Mouse (Mus musculus) gastrocnemius, postnatal 10 days (tissue): ENCODE measurements around the gene Atp1a2. TPM values are rescaled to one million over a fixed set of nuclear protein-coding genes. Genes with fewer than 3 reads are reported as not detected.

Source experiments
- DNase-seq: peaks from one replicate; pipeline ENCODE4 v3.0.0; 2021; ENCODE audit warnings: mixed read lengths
- total RNA-seq, 2 experiments: library from RNA; stranded (reverse); gene quantifications; 2 replicates each; pipeline ENCODE4 v1.2.3; 2021

Gene Atp1a2
- total RNA-seq, 2 experiments from 2014 or later: 695 to 761 TPM

DNA sequence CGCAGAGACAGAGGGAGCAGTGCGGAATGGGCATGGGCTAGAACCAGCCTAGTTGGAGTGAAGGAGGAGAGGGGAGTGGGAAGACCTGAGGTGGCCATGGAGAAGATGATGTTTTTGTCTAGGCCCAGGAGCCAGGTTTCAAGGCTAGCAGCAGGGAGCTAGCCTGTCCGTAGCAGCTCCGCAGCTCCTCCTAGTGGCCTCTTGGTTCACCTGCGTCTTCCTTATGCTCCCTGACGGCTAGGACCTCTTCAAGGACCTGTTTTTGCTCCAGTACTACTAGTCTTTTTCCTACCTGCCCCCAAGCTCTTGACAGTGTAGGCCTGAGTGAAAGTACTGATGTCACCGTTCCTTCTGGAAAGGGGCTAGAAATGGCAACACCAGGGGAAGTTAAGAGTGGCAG lies 26.9 kb upstream of the Atp1a2 start:
- peak; percentile 81 for DNase-seq

DNA sequence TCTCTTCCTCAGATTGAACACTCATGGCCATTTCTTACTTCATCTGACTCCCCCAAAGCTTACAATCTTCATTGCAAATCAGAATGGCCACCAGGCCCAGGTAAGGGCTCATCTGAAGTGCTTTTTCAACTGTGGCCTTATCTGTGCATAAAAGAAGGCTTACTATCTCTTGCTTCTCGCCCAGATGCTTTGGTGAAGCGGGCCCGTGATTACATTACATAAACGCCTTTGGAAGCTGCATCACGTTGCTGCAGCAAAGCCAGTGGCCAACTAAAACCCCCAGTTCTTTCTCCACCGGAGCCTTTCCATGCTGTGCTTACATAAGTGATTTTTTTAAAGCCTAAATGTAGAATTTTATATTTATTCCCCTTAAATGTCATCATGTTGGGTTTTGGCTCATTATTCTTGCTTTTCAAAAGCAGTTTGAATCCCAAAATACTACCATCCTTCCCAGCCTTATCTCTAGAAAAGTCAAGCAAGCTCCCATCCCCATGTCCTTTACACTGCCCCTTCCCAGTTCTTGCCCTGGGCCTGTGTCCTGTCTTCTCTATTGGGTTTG lies 26.0 kb upstream of the Atp1a2 start:
- no peak for DNase-seq

DNA sequence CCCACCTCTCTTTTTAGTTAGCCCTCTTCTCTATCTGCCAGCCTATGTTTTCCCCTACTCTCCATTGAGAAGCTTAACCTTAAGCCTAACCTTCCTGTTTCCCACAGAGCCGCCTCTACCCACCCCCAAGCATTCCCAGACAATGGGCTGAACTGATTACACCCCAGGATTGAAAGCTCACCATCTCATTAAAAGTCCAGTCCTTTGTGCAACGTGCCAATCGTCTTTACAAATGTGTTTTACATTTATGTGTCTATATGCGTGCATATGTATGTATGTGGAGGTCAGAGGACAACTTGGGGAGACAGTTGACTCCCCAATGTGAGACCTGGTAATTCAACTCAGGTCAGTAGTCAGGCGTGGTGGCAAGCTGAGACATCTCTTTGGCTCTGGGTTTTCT lies 25.4 kb upstream of the Atp1a2 start:
- DNase-seq: no peak

DNA sequence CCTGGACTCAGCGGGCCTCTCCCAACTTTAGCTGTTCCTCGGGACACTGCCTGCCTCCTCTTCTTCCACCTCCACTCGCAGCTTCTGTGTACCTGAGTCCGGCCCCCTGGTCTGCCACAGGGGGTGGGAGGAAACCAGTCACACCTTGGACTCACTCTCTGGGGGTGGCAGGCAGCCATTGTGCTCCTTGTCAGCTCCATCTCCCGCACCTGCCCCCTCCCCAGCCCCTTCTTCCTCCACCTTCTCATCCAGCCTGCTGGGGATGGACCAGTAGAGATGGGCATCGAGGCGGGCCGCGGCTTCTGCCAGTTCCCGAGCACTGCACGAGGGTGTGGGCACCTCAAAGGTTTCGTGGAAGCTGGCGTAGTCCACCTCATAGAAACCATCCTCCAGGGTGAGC lies 24.9 kb upstream of the Atp1a2 start:
- DNase-seq: peak; percentile 11

DNA sequence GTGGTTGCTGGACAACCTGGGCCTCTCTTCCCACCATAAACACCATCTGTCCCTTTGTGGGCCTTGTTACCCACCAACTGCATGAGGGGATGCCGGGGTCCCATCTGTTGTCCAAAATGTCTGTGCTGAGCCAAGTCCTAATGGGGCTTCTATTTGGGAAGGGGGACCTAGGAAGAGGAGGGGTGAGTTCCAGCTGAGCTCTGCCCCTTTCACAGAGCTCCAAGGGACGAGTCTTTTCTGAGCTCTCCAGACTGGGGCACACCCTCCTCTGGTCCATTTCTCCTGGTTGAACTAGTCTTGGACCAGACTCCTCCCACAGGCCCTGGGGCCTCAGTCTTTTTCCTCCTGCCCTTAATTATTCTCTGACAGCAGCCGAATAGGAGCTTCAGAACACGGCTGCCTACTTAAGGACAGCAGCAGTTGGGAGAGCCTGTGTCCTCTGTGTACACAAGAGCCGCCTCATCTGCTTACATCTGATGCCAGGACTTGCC lies 22.1 kb upstream of the Atp1a2 start:
- peak; percentile 7 for DNase-seq

DNA sequence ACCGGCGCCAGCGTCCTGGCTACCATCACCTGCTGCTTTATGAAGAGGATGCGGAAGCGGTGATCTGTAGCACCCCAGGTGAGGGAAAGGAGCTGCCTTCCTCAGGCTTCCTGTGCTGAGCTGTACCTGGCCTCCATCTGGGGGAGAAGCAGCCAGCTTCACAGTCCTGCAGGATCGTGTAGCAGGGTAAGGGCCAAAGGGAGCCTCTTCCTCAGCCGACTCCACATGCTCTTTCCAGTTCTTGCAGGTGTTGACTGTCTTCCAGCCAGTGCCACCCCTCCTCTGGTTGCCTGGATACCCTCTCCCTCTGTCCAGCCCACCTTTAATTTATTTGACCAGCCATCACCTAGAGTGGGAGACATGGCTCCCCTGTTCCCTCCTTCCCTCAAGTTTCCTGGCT lies 21.5 kb upstream of the Atp1a2 start:
- no peak for DNase-seq

DNA sequence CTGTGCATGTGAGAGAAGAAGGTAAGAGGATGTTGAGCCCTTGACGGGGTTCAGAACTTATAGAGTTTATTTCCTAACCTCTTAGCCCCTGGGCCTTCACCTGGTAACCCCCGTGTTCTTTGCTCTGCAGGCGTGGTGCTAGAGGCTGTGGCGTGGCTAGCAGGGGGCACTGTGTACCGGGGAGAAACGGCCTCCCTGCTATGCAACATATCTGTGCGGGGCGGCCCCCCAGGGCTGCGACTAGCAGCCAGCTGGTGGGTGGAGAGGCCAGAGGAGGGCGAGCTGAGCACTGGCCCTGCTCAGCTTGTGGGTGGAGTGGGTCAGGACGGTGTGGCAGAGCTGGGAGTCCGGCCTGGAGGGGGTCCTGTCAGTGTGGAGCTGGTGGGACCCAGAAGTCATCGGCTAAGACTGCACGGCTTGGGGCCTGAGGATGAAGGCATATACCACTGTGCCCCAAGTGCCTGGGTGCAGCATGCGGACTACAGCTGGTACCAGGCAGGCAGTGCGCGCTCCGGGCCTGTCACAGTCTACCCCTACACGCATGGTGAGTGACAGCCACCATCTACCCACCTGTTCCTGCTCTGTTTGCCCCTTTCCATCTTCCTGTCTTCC lies 20.7 kb upstream of the Atp1a2 start:
- peak; percentile 10 for DNase-seq

DNA sequence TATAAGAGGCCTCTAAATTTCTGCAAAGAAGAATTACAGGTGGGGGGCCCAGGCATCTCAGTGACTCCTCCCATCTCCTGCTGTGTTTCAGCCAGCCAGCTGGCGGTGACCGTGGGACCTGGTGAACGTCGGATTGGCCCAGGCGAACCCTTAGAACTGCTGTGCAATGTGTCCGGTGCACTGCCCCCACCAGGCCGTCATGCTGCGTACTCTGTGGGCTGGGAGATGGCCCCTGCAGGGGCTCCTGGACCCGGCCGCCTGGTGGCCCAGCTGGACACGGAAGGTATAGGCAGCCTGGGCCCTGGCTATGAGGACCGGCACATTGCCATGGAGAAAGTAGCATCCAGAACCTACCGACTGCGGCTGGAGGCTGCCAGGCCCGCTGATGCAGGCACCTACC lies 20.1 kb upstream of the Atp1a2 start:
- DNase-seq: no peak

DNA sequence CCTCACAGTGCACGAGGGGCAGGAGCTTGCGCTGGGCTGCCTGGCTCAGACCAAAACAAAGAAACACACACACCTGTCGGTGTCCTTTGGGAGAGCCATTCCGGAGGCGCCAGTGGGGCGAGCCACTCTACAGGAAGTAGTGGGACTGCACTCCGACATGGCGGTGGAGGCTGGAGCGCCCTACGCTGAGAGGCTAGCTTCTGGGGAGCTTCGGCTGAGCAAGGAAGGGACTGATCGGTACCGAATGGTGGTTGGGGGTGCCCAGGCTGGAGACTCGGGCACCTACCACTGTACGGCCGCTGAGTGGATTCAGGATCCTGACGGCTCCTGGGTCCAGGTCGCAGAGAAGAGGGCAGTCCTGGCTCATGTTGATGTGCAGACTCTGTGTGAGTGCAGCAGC lies 19.6 kb upstream of the Atp1a2 start:
- no peak for DNase-seq

DNA sequence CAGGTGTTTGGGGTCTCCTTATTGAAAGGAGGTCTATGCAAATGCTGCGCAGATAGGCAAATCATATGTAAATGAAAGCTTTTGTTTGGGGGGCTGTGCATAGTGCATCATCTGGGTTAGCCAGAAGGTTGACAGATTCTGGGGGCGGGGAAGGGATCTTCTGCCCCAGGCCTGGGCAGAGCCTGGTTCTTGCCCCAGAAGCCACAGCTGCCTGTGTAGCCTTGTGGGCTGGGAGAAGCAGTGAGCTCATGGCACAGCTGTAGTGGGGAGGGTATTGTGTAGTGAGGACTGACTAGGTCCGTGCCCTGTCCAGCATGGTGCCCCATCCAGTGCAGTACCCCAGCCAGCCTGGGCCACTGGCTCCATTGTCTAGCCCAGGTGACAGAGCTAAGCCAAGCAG lies 17.0 kb upstream of the Atp1a2 start:
- DNase-seq: no peak

DNA sequence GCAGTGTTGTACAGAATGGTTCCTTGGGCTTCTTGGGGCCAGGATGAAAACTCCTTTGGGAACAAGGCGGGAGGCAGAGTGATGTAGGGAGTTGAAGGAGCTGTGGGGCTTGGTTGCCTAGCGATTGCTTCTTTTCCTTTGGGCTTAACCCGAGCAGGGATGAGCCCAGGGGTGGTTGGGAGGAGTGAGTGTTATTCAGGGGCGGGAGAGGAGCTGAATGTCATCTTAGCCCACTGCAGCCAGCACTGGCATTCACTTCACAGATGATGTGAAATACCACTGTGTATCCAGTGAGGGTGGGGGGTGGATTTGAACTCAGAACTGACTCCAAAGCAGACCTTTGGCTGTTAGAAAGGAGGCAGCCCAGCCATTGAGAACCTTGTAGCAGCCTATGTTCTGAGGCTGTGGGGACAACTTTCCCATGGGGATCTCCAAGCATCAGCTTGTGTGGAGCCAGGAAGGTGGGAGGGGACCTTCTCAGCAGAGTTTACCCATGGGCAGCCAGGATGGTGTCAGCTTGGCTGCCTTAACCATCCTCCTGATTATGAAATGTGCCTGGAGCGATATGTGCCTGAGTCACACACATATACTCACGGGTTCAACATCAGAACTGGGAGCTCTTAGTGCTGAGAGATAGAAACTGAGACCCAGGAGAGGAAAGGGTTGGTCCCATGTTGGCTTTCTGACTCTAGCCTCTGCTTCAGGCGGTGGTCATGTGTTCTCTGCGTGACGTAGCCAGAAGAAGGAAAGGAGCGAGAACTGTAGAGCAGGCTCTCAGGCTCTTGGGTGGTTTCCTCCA lies 15.9 kb upstream of the Atp1a2 start:
- DNase-seq: no peak

DNA sequence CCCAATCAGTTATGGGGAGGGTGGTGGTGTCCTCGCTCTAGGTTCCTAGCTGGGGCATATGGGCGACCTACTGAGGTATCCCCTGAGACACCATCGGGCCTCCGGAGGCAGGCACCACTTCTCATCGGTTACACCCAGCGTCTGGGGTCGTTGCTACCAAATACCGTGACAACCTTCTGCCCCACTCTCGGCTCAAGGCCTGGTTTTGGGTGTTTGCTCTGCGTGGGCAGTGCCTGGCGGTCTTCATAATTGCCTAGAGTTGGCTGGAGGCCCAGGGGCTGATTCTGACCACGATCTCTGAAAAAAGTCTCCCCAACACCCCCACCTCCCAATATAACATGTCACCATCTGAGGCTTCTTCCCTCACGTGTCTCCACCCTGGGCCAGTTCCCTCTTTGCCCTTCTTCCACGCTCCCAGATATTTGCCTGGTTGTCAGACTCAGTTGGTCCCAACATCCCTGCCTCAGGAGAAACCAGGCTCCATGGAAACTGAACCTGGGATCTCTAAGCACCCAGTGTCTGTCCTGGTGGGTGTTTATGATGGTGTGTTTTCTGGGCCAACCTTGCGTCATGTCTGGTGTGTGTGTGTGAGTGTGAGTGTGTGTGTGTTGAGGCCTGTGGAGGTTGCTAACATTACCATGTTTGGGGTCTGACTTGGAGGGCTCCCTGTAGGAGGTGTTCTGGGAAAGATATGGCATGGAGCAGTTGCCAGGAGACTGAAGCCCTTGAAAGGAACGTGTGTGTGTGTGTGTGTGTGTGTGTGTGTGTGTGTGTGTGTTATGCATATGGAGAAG lies 15.1 kb upstream of the Atp1a2 start:
- no peak for DNase-seq

DNA sequence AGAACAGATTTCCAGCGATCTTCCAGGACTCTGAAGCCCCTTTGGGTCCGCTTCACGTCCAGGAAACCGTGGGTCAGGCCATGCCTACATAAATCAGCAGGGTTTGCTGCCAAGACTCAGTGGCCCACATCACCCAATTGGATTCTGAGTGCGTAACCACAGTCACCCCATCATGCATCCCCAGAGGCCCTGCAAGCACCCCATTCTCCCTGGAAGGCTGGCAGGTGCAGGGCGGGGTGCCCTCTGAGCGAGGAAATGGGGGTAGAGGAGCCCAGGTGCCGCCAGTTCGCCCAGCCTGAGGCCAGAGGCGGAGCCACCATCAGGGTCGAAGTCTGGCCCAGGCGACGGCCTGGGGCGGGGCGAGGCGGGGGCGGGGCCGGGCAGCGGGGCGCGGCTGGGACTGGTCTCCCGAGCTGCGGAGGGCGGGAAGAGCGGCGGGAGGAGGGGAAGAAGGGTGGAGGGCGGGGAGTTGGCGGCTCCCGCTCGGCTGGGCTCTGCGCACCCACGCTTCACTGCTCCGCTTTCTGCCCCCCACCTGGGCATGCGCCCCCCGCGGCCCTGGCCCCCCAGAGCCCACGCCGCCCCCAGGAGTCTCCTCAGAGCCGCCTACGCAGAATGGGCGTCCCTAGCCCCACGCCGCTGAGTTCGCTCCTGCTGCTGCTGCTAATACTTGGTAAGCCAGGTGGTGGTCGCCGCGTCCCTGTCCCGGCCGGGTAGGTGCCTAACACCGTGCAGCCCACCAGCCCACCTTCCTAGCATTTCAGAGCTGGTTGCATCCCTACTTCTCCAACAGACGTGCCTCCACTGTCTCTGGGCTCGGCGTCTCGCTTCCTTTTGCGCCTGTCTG lies 14.3 kb upstream of the Atp1a2 start:
- DNase-seq: peak; percentile 89

DNA sequence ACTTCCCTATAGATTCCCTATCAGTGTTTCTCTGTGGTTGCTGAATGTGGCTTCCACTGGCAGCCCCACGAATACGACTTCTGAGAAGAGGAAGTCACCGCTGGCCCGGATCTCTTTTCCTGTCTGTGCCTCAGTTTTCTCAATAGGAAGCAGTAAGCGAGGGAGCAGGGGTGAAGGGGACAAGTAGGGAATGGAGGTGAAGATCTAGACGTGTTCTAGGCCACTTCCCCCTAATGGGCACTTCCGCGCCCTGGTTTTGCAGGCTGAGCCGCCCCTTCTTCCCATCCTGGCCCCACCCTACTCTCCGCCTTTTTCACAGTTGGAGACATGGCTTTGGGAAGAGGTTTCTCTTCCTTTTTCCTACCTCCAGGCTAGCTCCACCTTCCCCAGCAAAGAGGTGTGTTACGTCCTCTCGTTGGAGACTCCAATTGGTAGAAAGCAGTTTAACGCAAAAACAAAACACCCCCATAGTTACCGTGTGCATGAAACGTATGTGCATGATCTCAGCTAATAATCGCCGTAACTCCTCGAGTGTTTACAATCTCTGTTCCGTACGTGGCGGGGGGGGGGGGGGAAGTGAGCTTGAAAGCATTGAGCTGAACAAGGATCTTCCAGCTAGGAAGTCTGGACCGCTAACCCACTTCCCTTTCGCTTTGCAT lies 13.5 kb upstream of the Atp1a2 start:
- DNase-seq: no peak

DNA sequence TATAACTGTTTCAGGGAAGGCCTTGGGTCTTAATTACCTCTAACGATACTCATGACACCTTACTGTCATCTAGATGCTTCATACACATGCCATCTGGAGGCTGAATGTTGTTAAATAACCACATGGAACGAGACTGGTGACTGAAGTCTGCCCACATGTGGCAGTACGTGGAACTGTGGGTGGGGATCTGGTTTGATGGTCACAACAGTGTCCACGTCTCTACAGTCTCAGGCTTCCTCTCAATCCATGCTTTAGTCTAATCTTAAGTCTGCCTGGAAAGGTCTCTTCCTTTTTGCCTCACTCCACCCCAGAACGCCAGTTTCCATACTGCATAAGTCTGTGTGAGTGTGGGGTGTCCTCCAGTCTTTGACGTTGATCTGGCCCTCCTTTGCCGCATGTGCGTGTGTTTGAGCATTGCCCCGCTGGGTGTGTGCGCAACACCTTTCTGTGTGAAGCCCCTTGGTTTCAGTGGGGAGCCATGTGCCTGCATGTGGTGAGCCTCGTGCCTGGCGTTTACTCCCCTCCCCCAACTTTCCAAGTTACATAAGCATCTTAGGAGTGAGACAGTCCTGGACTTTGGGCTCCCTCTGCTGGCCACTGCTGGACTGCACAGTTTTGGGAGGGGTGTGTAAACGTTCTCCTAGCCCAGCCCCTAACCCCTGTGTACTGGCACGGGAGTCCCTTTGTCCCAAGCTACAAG lies 12.0 kb upstream of the Atp1a2 start:
- peak; percentile 93 for DNase-seq

DNA sequence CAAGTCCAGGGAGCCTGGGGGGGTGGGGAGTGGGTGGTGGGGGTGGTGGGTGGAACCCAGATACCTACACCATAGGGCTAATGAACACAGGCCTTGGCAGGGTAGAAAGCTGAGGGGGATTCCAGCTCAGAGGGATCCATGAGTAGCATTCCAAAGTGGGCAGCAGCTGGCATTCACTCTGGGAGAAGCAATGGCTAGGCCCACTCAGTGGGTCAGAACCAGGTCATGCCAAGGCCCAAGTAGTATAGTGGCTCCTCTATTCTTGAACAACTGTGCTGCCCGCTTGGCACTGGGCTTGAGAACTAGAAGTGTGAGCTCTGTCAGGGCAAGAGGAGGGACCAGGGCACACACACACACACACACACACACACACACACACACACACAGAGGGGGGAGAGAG lies 10.5 kb upstream of the Atp1a2 start:
- DNase-seq: no peak

DNA sequence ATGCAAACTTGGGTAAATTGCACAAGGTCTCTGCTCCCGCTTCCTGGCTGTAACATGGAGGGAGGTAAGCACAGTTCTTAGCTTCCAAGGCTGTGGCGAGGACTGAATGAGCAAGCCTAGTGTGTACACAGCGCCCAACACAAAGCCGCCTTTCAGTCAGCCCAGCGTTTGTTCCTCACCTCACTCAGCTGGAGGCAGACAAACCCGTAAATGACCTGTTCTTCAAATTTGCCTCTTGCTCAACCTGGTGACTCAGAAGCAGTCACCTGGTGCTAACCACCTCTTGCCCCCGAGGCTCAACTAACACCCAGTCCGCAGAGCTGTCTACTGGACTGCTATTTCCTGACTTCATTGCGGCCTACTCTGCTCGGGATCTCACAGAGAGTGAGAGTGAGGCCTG lies 10.1 kb upstream of the Atp1a2 start:
- DNase-seq: no peak

DNA sequence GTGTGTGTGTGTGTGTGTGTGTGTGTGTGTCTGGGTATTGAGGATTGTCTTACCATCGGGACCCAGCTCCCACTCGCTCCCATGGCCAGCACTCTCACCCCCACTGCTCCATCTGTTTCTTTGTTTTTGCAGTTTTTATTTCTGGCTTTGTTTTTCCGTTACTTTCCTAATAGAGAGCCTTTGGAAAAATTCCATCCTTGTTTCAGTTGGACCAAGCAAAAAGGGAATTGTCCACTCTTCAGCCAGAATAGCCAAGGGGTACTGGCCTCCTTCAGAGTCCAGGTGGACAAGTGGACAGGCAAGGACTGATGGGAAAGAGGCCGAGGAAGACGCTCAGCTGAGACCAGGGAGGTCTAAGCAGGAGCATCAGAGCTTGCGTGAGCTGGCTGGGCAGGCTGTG lies 9.0 kb upstream of the Atp1a2 start:
- no peak for DNase-seq

DNA sequence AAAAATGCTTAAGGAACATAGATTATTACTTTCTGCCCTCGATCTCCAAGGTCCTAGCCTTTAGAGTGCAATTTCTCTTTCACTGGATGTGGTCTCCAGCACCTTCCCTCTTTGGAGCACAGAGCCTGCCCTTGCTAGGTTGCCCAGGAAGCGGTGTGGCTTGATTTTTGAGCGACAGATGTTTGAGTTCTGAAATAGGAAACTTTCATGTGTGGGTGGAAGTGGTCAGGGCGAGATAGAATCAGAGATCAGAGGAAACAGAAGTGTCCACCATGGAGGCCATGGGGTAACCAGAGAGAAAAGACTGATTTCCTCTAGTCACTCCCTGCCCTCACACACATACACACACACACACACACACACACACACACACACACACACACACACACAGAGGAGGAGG lies 8.3 kb upstream of the Atp1a2 start:
- DNase-seq: no peak

DNA sequence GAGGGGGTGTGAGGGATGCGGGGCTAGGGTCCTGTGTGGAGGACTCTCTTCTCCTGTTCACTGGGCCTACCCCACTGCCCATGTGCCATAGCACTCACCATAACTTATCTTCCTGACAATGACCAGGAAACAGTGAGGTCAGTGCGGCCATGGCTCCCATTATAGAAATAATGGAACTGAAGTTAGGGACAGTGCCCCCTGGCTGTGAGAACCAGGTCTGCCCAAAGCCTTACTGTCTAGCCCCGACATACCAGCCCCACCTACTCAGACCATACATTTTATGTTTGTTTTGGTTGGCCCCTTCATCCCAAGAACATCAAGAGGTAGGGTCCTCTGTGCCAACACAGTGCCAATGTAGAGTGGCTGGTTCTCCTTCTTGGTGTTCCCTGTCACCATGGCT lies 7.8 kb upstream of the Atp1a2 start:
- no peak for DNase-seq

DNA sequence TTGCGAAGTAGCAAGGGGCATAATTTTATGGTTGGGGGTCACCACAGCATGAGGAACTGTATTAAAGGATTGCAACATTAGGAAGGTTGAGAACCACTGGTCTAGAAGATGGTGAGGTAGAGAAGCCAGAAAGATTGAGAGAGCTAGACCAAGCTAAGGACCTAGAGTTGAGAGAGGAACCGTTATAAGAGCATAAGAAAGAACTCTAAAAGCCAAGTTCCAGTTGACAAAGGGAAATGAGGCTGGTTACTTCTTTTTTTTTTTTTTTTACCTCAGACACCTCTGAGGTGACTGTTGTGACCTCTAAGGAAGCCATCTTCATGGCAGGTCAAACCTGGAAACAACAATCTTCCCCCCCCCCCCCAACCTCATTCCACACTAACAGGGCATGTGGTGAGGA lies 7.3 kb upstream of the Atp1a2 start:
- no peak for DNase-seq
